Mouse (Mus musculus) thymus, adult 2 months (tissue): Measurements from ENCODE around the gene Fmo6.

Source experiments
- CTCF ChIP-seq: fragments of 200-500 bp; IDR thresholded peaks from 2 replicates; pipeline ENCODE4 v1.5.1; 2012; ENCODE audit warnings: mild to moderate bottlenecking, control low read depth, low read length, moderate library complexity, borderline replicate concordance; ENCODE audit not compliant: control insufficient read depth, poor library complexity, insufficient read depth; ENCODE audit errors: extremely low read depth
- POLR2A ChIP-seq: fragments of 200-500 bp; IDR thresholded peaks from 2 replicates; pipeline ENCODE4 v1.6.1; 2012; ENCODE audit warnings: mild to moderate bottlenecking, low read length, control low read depth, moderate library complexity; ENCODE audit not compliant: control insufficient read depth, poor library complexity, insufficient read depth; ENCODE audit errors: extremely low read depth

DNA sequence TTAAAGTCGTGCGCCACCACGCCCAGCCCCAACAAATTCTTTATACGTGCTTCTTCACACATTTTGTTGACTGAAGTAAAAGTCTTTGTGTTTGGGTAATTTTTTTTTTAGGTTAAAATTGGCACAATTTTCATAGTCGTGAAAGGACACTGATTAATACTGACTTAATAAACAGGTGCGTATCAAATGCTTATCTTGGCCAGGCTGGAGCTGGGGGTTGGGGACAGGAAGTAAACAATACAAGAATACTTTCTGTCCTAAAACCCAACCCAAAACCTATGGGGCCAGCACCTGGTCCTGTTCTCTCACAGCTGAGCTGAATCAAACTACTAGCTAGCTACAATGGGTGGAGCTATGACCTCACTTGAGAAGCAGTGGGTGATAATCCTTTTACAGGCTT, 44.3 kb downstream of the Fmo6 start:
- TF ChIP-seq CTCF (no peak), POLR2A (no peak)
